Mouse (Mus musculus) forebrain, embryonic 12.5 days (tissue): ENCODE measurements around the gene Usf1. TPM values are rescaled to one million over a fixed set of nuclear protein-coding genes. Genes with fewer than 3 reads are reported as not detected.
A peak's percentile ranks its signal among the peaks of the same experiment; 100 is the strongest.

ENCODE experiments used
- ATAC-seq: fragments of 200-750 bp; cut with Nextera tagmentation; 2 replicates; pipeline ENCODE4 v1.8.0; 2017; ENCODE audit warnings: moderate TSS enrichment; ENCODE audit not compliant: low FRiP score
- H3K27ac ChIP-seq: fragments of 300-500 bp; sonication (generic); 2 replicates; pipeline ENCODE4 v1.5.1; 2016; ENCODE audit warnings: mild to moderate bottlenecking
- H3K27me3 ChIP-seq: fragments of 300-500 bp; sonication (generic); 2 replicates; pipeline ENCODE4 v1.6.1; 2016; ENCODE audit warnings: mild to moderate bottlenecking
- H3K36me3 ChIP-seq: fragments of 300-500 bp; sonication (generic); replicated peaks from 2 replicates; pipeline ENCODE4 v1.6.1; 2016; ENCODE audit warnings: mild to moderate bottlenecking
- H3K4me1 ChIP-seq: fragments of 300-500 bp; sonication (generic); 2 replicates; pipeline ENCODE4 v1.6.1; 2016
- H3K4me2 ChIP-seq: fragments of 300-500 bp; sonication (generic); 2 replicates; pipeline ENCODE4 v1.6.1; 2016; ENCODE audit warnings: mild to moderate bottlenecking, moderate library complexity
- H3K4me3 ChIP-seq: fragments of 300-500 bp; sonication (generic); replicated peaks from 2 replicates; pipeline ENCODE4 v1.5.1; 2016; ENCODE audit warnings: mild to moderate bottlenecking
- H3K9ac ChIP-seq: fragments of 300-500 bp; sonication (generic); 2 replicates; pipeline ENCODE4 v1.6.1; 2016; ENCODE audit warnings: mild to moderate bottlenecking
- H3K9me3 ChIP-seq: fragments of 300-500 bp; sonication (generic); 2 replicates; pipeline ENCODE4 v1.6.1; 2016
- whole genome bisulfite sequencing: fragments of 180-500 bp; shearing (Covaris S2); methylation state at CpG from one replicate; pipeline ENCODE4 v1.1.7; 2016; 5-methylcytosine and 5-hydroxymethylcytosine counted together
- polyA plus RNA-seq: library from polyadenylated mRNA; unstranded; fragments of >200 nt; fragmentation: Nextera tagmentation; extraction: Ambion mirVana; gene quantifications from 2 replicates; pipeline ENCODE4 v1.2.1, GENCODE M21; 2016

Gene Usf1
- polyA plus RNA-seq, 1 experiment from 2014 or later = 175 TPM

DNA sequence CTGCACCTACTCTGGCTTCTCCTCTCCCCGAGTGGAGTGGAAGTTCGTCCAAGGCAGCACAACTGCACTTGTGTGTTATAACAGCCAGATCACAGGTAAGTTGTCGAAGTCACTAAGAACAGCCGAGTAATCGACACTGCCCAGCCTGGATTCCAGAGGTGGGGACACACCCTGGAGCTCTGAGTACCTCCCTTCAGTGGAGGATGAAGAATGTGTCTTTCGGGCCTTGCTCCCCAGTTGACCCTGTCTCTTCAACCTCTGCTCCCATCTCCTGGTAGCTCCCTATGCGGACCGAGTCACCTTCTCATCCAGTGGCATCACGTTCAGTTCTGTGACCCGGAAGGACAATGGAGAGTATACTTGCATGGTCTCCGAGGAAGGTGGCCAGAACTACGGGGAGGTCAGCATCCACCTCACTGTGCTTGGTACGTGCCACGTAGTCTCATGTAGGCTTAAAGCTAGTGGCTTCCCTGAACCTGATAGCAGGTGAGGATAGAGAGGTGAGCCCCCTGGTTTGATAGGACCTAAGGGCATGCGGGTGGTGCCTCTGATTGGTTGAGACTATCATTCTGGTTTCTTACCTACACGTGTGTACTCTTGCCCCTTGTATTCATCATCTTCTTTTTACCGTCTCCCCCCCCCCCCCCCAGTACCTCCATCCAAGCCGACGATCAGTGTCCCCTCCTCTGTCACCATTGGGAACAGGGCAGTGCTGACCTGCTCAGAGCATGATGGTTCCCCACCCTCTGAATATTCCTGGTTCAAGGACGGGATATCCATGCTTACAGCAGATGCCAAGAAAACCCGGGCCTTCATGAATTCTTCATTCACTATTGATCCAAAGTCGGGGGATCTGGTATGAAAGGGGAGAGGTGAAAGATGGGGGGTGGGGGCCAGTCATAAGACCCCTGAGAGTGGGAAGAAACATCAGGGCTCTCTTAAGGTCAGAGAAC lies 49.7 kb downstream of the Usf1 start:
- H3K36me3 ChIP-seq = no peaks in the 10 kb centered on the region
- no peaks in the 10 kb centered on the region for H3K9me3 ChIP-seq
- 88% methylated on average over 22 of the region's 22 CpGs for WGBS
- no peak overlapping the region for H3K27ac ChIP-seq
- no peak overlapping the region for H3K4me3 ChIP-seq
- no peak overlapping the region for H3K9ac ChIP-seq
- H3K4me2 ChIP-seq = peak overlapping the region; percentile 26
- ATAC-seq = no peak
- H3K4me1 ChIP-seq = peaks cover 14% of the 10 kb centered on the region; the same call in 1 of the 2 replicates
- H3K27me3 ChIP-seq = no peaks in the 10 kb centered on the region

DNA sequence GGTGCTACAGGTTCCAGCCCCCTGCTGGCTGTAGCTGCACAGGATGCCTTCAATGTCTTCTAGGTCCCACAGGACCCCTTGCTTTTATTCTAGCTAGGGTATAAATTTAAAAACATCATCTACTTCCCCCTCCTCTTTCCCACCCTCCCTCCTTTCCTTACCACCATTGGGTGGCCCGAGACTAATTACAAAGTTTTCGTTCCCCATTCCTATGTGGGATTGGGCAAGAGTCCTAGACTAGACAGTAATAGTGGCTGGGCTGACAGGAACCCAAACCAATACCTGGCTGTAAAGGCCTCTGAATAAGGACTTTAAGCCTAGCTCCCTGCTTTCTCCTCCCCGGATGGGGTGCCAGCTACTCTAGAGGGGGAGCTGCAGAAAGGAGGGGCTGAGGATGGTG lies 52.0 kb downstream of the Usf1 start:
- H3K9ac ChIP-seq = no peak overlapping the region
- H3K9me3 ChIP-seq = no peaks in the 10 kb centered on the region
- no peaks in the 10 kb centered on the region for H3K27me3 ChIP-seq
- no peak overlapping the region for H3K4me2 ChIP-seq
- WGBS = 88% methylated on average over 3 of the region's 3 CpGs
- H3K4me1 ChIP-seq = peaks cover 14% of the 10 kb centered on the region; the same call in 1 of the 2 replicates
- no peak overlapping the region for H3K27ac ChIP-seq
- no peak for ATAC-seq
- H3K36me3 ChIP-seq = no peaks in the 10 kb centered on the region
- no peak overlapping the region for H3K4me3 ChIP-seq

DNA sequence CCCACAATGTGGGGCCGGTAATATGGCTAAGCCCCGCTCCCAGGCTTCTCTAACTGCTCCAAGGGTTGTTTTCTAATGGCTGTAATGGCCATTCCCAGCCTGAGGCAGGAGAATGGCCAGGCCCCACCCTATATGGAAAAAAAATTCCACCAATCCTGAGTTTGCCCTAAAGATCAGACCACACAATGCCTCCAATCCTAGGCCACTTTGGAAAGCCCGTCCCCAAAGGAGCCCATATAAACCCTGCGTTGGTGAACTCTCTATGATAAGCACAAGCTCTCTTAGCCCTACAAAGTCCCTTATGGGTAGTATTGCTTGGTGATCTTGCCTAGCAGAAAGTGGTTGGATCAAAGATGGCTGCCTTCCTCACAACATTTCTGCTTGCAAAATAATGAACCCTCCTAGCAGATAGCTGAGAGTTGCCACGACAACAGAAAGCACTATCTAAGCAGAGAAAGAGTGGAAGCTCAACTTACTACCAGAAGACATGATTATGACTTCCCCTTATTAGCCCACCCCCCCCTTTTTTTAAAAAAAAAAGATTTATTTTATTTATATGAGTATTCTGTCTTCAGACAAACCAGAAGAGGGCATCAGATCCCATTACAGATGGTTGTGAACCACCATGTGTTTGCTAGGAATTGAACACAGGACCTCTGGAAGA lies 54.8 kb downstream of the Usf1 start:
- Histone ChIP-seq H3K36me3 (no peaks in the 10 kb centered on the region), H3K27me3 (no peaks in the 10 kb centered on the region), H3K4me1 (no peaks in the 10 kb centered on the region; the same call in 1 of the 2 replicates), H3K9ac (no peak overlapping the region), H3K9me3 (no peaks in the 10 kb centered on the region), H3K27ac (no peak overlapping the region), H3K4me2 (no peak overlapping the region), H3K4me3 (no peak overlapping the region)
- 85% methylated on average over 5 of the region's 5 CpGs for WGBS
- no peak for ATAC-seq

DNA sequence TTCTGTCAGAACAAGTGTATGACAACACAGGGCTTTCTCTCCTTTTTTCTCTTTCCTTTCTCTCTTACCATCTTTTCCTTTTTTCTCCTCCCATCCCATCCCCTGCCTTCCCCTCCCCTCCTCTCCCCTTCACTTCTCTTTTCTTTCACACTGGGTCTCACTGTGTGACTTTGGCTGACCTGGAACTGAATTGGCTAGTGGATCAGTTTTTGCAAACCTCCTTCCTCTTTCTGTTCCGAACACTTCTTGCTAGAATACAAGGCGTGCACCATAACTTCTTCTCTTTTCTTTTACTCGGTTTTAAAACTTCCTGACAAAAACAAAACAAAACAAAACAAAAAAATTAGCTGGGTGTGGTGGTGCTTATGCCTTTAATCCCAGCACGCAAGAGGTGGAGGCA lies 55.5 kb downstream of the Usf1 start:
- Histone ChIP-seq H3K4me3 (no peak overlapping the region), H3K27me3 (no peaks in the 10 kb centered on the region), H3K27ac (no peak overlapping the region), H3K9me3 (no peaks in the 10 kb centered on the region), H3K4me2 (no peak overlapping the region), H3K36me3 (no peaks in the 10 kb centered on the region), H3K4me1 (no peaks in the 10 kb centered on the region), H3K9ac (no peak overlapping the region)
- ATAC-seq = no peak
- WGBS = 83% methylated on average over 4 of the region's 4 CpGs

Other genes with a start within 250 kb of the Usf1 start
- gene Pcp4l1, start 215.0 kb upstream of the Usf1 start, polyA plus RNA-seq = 6.7 and 7.0 TPM in 2 replicates
- gene Nr1i3, start 197.3 kb upstream of the Usf1 start, polyA plus RNA-seq = 0.22 and 0.23 TPM in 2 replicates
- gene Tomm40l, start 188.8 kb upstream of the Usf1 start, polyA plus RNA-seq = 29.4 and 31.6 TPM in 2 replicates
- 1.5 and 2.6 TPM in 2 replicates for gene Apoa2, start 186.3 kb upstream of the Usf1 start, polyA plus RNA-seq
- gene Fcer1g, start 176.9 kb upstream of the Usf1 start, polyA plus RNA-seq = 12.6 and 15.3 TPM in 2 replicates
- 8.9 TPM in 2 replicates for gene Adamts4, start 160.9 kb upstream of the Usf1 start, polyA plus RNA-seq
- gene Ndufs2, start 159.9 kb upstream of the Usf1 start, polyA plus RNA-seq = 209 and 213 TPM in 2 replicates
- gene B4galt3, start 141.0 kb upstream of the Usf1 start, polyA plus RNA-seq = 78.1 and 78.6 TPM in 2 replicates
- gene Ppox, start 130.1 kb upstream of the Usf1 start, polyA plus RNA-seq = 58.7 and 68.0 TPM in 2 replicates
- 119 and 125 TPM in 2 replicates for gene Usp21, start 123.3 kb upstream of the Usf1 start, polyA plus RNA-seq
- 94.8 and 98.4 TPM in 2 replicates for gene Ufc1, start 116.3 kb upstream of the Usf1 start, polyA plus RNA-seq
- gene Dedd, start 82.2 kb upstream of the Usf1 start, polyA plus RNA-seq = 48.5 and 51.0 TPM in 2 replicates
- 46.4 and 48.7 TPM in 2 replicates for gene Nit1, start 65.7 kb upstream of the Usf1 start, polyA plus RNA-seq
- 167 and 178 TPM in 2 replicates for gene Pfdn2, start 65.6 kb upstream of the Usf1 start, polyA plus RNA-seq
- 2.5 and 2.6 TPM in 2 replicates for gene Klhdc9, start 50.5 kb upstream of the Usf1 start, polyA plus RNA-seq
- 1.0 and 1.1 TPM in 2 replicates for gene Nectin4, start 41.2 kb upstream of the Usf1 start, polyA plus RNA-seq
- 0.69 and 0.75 TPM in 2 replicates for gene Arhgap30, start 22.4 kb upstream of the Usf1 start, polyA plus RNA-seq
- gene Tstd1, start 7.6 kb downstream of the Usf1 start, polyA plus RNA-seq = 9.0 and 11.0 TPM in 2 replicates
- 11.1 and 11.4 TPM in 2 replicates for gene F11r, start 26.2 kb downstream of the Usf1 start, polyA plus RNA-seq
- gene Alyref2, start 92.2 kb downstream of the Usf1 start, polyA plus RNA-seq = 17.1 and 20.2 TPM in 2 replicates
- gene Itln1, start 124.0 kb downstream of the Usf1 start, polyA plus RNA-seq = not detected in 2 replicates
- gene Cd244a, start 147.9 kb downstream of the Usf1 start, polyA plus RNA-seq = not detected in 2 replicates
- gene Ly9, start 196.1 kb downstream of the Usf1 start, polyA plus RNA-seq = not detected in 2 replicates
- gene Slamf7, start 241.7 kb downstream of the Usf1 start, polyA plus RNA-seq = not detected in 2 replicates